Mouse (Mus musculus) embryonic facial prominence, embryonic 11.5 days (tissue): ENCODE data around the gene Rhoa. TPM values are rescaled to one million over a fixed set of nuclear protein-coding genes. Genes with fewer than 3 reads are reported as not detected.
A peak's percentile ranks its signal among the peaks of the same experiment; 100 is the strongest.

Experiments used
- ATAC-seq: fragments of 200-750 bp; cut with Nextera tagmentation; replicated peaks from 2 replicates; pipeline ENCODE4 v1.8.0; 2017; ENCODE audit warnings: low read depth; ENCODE audit not compliant: insufficient number of reproducible peaks, low FRiP score, low TSS enrichment
- DNase-seq: peaks from one replicate; pipeline ENCODE4 v3.0.0-alpha.2; 2015; ENCODE audit warnings: low spot score
- H3K27ac ChIP-seq: fragments of 300-500 bp; sonication (generic); replicated peaks from 2 replicates; pipeline ENCODE4 v1.5.1; 2014; ENCODE audit warnings: mild to moderate bottlenecking, low read depth, low read length, control low read depth
- H3K27me3 ChIP-seq: fragments of 300-500 bp; sonication (generic); 2 replicates; pipeline ENCODE4 v1.6.1; 2014; ENCODE audit warnings: mild to moderate bottlenecking, low read length, moderate library complexity, mixed read lengths; ENCODE audit not compliant: control insufficient read depth, insufficient read depth
- H3K36me3 ChIP-seq: fragments of 300-500 bp; sonication (generic); replicated peaks from 2 replicates; pipeline ENCODE4 v1.6.1; 2014; ENCODE audit warnings: low read depth, mild to moderate bottlenecking, low read length, moderate library complexity, mixed read lengths; ENCODE audit not compliant: control insufficient read depth, insufficient read depth
- H3K4me1 ChIP-seq: fragments of 300-500 bp; sonication (generic); 2 replicates; pipeline ENCODE4 v1.6.1; 2014; ENCODE audit warnings: low read length, mixed read lengths; ENCODE audit not compliant: control insufficient read depth, insufficient read depth
- H3K4me2 ChIP-seq: fragments of 300-500 bp; sonication (generic); 2 replicates; pipeline ENCODE4 v1.6.1; 2014; ENCODE audit warnings: low read depth, mild to moderate bottlenecking, control low read depth, low read length, moderate library complexity
- H3K4me3 ChIP-seq: fragments of 300-500 bp; sonication (generic); 2 replicates; pipeline ENCODE4 v1.5.1; 2014; ENCODE audit warnings: low read depth, low read length, control low read depth
- H3K9ac ChIP-seq: fragments of 300-500 bp; sonication (generic); replicated peaks from 2 replicates; pipeline ENCODE4 v1.6.1; 2014; ENCODE audit warnings: mild to moderate bottlenecking, control low read depth, low read length
- H3K9me3 ChIP-seq: fragments of 300-500 bp; sonication (generic); replicated peaks from 2 replicates; pipeline ENCODE4 v1.6.1; 2016; ENCODE audit warnings: mild to moderate bottlenecking, low read length, inconsistent platforms, mixed read lengths; ENCODE audit not compliant: control insufficient read depth
- WGBS: fragments of 180-500 bp; shearing (Covaris S2); extraction: QIAGEN DNeasy Blood & Tissue Kit; methylation state at CpG from one replicate; pipeline ENCODE4 v1.1.7; 2014; 5-methylcytosine and 5-hydroxymethylcytosine counted together
- polyA plus RNA-seq: library from polyadenylated mRNA; unstranded; fragments of >200 nt; fragmentation: Nextera tagmentation; extraction: Ambion mirVana; gene quantifications from 2 replicates; pipeline ENCODE4 v1.2.1, GENCODE M21; 2014

Rhoa gene
- 282 and 303 TPM in 2 replicates for polyA plus RNA-seq

GRCm38 (mm10) chr9:108305629-108306520 lies at the start of gene Rhoa, which contains the start of gene Tcta:
Rhoa (plus strand) TSS chr9:108306129.
Tcta (minus strand) TSS chr9:108306160.
- Histone ChIP-seq H3K9ac (peak within 1 kb of the TSS; percentile 94), H3K4me1 (no peaks in the 10 kb centered on the region), H3K27ac (peak within 1 kb of the TSS; percentile 99), H3K27me3 (no peaks in the 10 kb centered on the region), H3K4me3 (peak within 1 kb of the TSS; percentile 94), H3K4me2 (peak within 1 kb of the TSS; percentile 73), H3K9me3 (no peaks in the 10 kb centered on the region), H3K36me3 (no peaks in the 10 kb centered on the region)
- WGBS = under 1% methylated on average over 65 of the region's 81 CpGs
- DNase-seq (peak; percentile 99), ATAC-seq (peak; percentile 94)

GRCm38 (mm10) chr9:108260526-108260925 lies 45.4 kb upstream of the Rhoa start:
- H3K36me3 ChIP-seq = no peaks in the 10 kb centered on the region
- DNase-seq (no peak), ATAC-seq (no peak)
- H3K27ac ChIP-seq = no peak overlapping the region
- WGBS = 82% methylated on average over 4 of the region's 4 CpGs
- H3K4me2 ChIP-seq = no peak overlapping the region
- H3K4me3 ChIP-seq = no peak overlapping the region
- H3K4me1 ChIP-seq = peaks cover 7% of the 10 kb centered on the region; the same call in 1 of the 2 replicates
- H3K27me3 ChIP-seq = no peaks in the 10 kb centered on the region
- no peak overlapping the region for H3K9ac ChIP-seq
- no peaks in the 10 kb centered on the region for H3K9me3 ChIP-seq

- ATAC-seq = no peak
- WGBS = 77% methylated on average over 7 of the region's 7 CpGs
- no peak overlapping the region for H3K4me3 ChIP-seq
- no peak for DNase-seq
- peaks cover 7% of the 10 kb centered on the region; the same call in 1 of the 2 replicates for H3K4me1 ChIP-seq
- H3K36me3 ChIP-seq = no peaks in the 10 kb centered on the region
- no peak overlapping the region for H3K9ac ChIP-seq
- no peaks in the 10 kb centered on the region for H3K9me3 ChIP-seq
- peak overlapping the region; percentile 11; the same call in 1 of the 2 replicates for H3K4me2 ChIP-seq
- no peak overlapping the region for H3K27ac ChIP-seq
- H3K27me3 ChIP-seq = no peaks in the 10 kb centered on the region
Measured at GRCm38 (mm10) chr9:108261865-108262264, 44.1 kb upstream of the Rhoa start.

GRCm38 (mm10) chr9:108262494-108263049 lies 43.4 kb upstream of the Rhoa start:
- H3K4me3 ChIP-seq = peak overlapping the region; percentile 85
- WGBS = 46% methylated on average over 11 of the region's 11 CpGs
- peak overlapping the region; percentile 80 for H3K9ac ChIP-seq
- no peaks in the 10 kb centered on the region for H3K36me3 ChIP-seq
- H3K9me3 ChIP-seq = no peaks in the 10 kb centered on the region
- H3K4me2 ChIP-seq = peak overlapping the region; percentile 68
- no peak for ATAC-seq
- H3K27me3 ChIP-seq = no peaks in the 10 kb centered on the region
- DNase-seq = no peak
- peaks cover 7% of the 10 kb centered on the region; the same call in 1 of the 2 replicates for H3K4me1 ChIP-seq
- H3K27ac ChIP-seq = no peak overlapping the region

GRCm38 (mm10) chr9:108263131-108263681 lies 42.7 kb upstream of the Rhoa start:
- no peaks in the 10 kb centered on the region for H3K9me3 ChIP-seq
- no peaks in the 10 kb centered on the region for H3K36me3 ChIP-seq
- under 1% methylated on average over 61 of the region's 62 CpGs for WGBS
- H3K27ac ChIP-seq = peak overlapping the region; percentile 83
- peak overlapping the region; percentile 85 for H3K4me3 ChIP-seq
- H3K4me2 ChIP-seq = peak overlapping the region; percentile 68
- peak; percentile 42 for DNase-seq
- H3K27me3 ChIP-seq = no peaks in the 10 kb centered on the region
- ATAC-seq = peak; percentile 41
- peak overlapping the region; percentile 80 for H3K9ac ChIP-seq
- peaks cover 7% of the 10 kb centered on the region; the same call in 1 of the 2 replicates for H3K4me1 ChIP-seq

- Histone ChIP-seq H3K9ac (peak within 1 kb of the TSS; percentile 80), H3K27me3 (no peaks in the 10 kb centered on the region), H3K4me2 (peak within 1 kb of the TSS; percentile 68), H3K36me3 (no peaks in the 10 kb centered on the region), H3K9me3 (no peaks in the 10 kb centered on the region), H3K27ac (peak within 1 kb of the TSS; percentile 83), H3K4me1 (peaks cover 7% of the 10 kb centered on the region; the same call in 1 of the 2 replicates), H3K4me3 (peak within 1 kb of the TSS; percentile 85)
- DNase-seq (peak; percentile 98), ATAC-seq (peak; percentile 98)
- WGBS = under 1% methylated on average over 62 of the region's 71 CpGs
Measured at GRCm38 (mm10) chr9:108263690-108264190, 42.2 kb upstream of the Rhoa start, which contains the start of gene Dag1. Dag1 (minus strand) TSS chr9:108263958.

GRCm38 (mm10) chr9:108264191-108264921 lies 41.6 kb upstream of the Rhoa start:
- WGBS = 10% methylated on average over 10 of the region's 10 CpGs
- Histone ChIP-seq H3K4me2 (peak overlapping the region; percentile 68), H3K9ac (peak overlapping the region; percentile 62), H3K27ac (peak overlapping the region; percentile 72), H3K4me3 (peak overlapping the region; percentile 85), H3K36me3 (no peaks in the 10 kb centered on the region), H3K4me1 (peaks cover 7% of the 10 kb centered on the region; the same call in 1 of the 2 replicates), H3K27me3 (no peaks in the 10 kb centered on the region), H3K9me3 (no peaks in the 10 kb centered on the region)
- peak; percentile 17 for DNase-seq
- ATAC-seq = peak; percentile 7
